Mouse (Mus musculus): Measurements from ENCODE around the gene Cd300ld3.
A peak's percentile ranks its signal among the peaks of the same experiment; 100 is the strongest.

Cd300ld3 gene

DNA sequence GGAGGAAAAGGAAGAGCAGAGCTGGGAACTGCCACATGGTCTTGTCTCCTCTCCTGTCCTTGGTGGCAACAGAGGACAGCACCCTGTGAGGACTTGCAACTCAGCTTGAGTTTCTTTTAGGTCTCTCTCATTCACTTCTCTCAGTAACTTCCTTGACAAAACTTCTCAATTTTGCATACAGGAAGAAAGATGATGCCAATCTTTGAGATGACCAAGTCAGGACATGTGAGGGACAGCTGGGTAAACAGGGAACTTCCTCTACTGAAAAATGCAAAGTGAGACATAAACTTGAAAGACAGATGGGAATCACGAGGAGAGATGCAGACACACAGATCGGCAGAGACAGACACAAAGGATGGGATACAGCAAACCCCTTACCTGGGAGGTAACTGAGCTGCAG is at the start of gene Cd300ld3:
Cd300ld3 (minus strand) TSS at position 151 of the 400 bp plus-strand sequence.
- no peak for DNase-seq (ENCODE audit: low spot score)

DNA sequence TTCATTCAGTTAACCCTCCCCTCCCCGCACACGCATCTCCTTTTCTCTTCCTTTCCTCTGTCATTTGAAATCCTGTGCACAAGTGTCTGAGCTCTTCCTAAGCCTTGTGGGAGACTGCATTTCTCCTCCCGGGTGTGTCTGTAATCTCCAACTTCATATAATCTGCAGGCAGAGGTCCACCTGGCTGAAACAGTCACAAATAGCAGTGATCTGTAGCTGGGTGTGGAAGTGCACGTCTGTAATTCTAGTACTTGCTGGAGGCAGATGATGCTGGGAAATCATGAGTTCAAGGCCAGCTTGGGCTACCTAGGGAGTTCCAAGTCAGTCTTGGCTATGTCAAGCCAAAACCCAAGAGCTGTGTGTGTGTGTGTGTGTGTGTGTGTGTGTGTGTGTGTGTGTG is 43.9 kb upstream of the Cd300ld3 start:
- no peak for DNase-seq (ENCODE audit: low spot score)

DNA sequence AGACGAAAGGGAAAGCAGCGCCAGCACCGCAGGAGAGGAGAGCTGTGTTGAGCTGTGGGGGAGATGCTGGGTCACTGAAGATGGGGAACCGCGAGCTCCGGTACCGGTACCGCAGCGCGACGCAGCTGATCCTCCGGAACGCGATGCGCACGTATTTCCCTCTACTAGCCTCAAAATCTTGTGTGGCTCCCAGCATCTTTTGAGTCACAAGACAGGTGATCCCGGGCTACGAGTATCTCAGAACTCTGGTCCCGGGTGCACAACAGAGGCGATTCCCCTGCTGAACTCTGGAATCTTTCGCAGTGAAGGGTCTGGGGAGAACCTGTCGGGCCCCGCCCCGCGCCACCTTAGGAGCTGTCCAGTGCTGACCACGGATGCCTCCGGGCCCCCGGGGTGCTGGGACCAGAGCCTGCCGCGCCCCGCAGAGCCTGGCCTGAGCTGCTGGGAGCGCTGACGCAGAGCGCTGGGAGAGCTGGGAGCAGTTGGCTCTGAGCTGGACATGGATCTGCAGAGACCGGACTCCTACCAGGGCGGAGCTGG is 43.2 kb upstream of the Cd300ld3 start, which contains the start of gene Rab37:
Rab37 (plus strand) TSS at position 70 of the 540 bp plus-strand sequence.
- peak; percentile 21 for DNase-seq (ENCODE audit: low spot score)

DNA sequence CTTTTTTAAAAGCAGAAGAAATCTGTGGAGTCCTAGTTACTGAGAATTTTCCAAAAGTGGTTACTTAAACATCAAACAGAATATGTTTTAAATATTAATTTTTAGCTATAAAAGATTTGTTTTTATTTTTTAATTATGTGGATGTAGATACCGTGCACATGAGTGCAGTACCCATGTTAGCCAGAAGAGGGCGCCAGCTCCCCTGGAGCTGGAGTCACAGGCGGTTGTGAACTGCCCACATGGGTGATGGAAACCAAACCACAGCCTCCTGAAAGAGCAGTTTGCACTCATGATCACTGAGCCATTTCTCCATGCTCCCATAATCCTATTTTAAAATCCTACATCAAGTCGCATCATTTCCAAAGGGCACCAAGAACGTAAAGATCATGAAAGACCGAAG is 41.6 kb upstream of the Cd300ld3 start:
- peak; percentile 33 for DNase-seq (ENCODE audit: low spot score)

DNA sequence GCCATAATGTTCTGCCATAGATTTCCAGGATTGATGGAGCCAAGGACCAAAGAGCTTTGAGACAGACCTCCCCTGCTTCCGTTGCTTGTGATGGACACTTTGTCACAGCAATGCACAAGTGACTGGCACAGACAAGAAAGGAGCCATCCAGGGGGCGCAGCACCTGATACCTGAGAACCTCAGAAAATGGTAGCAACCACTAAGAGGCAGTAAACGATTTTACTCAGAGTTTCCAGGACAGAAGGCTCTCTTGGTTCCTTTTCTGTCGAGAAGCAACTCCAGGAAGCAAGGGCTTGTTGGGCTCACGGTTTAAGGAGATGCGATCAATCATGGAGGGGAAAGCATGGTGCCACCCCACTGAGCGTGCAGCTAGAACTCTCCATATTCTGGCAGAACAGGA is 38.0 kb upstream of the Cd300ld3 start:
- DNase-seq (ENCODE audit: low spot score) = no peak

DNA sequence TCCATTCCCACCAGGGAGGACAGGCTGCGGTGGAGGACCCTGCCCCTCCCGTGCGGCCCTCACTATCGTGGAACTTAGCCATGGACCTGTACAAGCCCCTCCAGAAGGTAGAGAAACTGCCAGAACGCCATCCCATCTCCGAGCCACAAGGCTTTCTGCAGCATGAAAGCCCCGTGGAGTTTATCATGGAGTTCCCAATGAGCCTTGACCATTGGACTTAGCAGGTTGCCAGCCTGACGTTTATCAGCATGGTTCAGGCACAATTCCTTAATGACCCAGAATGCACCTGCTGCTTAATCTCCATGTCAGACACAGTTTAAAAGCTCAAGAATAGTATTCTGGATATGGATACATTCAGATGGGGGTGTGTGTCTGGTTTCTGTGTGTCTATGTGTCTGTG is 36.9 kb upstream of the Cd300ld3 start:
- DNase-seq (ENCODE audit: low spot score) = no peak

DNA sequence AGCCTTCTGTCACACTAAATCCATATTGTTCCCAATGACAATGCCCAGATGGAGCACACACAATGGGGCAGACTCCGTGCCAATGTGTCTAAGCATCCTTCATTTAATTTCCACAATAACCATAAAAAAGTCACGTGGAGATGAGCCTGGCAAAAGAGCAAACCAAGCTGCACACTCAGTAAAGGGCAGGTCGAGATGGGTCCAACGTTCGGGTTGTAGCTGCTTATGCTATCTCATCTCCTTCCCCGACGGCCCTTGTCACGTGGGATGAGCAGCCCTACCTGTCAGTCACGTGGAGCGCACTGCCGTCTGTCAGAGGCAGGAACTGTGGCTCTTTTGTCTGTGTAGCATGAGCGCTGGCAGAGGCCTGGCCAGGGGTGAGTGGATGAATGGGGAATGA is 36.4 kb upstream of the Cd300ld3 start:
- DNase-seq (ENCODE audit: low spot score) = no peak

DNA sequence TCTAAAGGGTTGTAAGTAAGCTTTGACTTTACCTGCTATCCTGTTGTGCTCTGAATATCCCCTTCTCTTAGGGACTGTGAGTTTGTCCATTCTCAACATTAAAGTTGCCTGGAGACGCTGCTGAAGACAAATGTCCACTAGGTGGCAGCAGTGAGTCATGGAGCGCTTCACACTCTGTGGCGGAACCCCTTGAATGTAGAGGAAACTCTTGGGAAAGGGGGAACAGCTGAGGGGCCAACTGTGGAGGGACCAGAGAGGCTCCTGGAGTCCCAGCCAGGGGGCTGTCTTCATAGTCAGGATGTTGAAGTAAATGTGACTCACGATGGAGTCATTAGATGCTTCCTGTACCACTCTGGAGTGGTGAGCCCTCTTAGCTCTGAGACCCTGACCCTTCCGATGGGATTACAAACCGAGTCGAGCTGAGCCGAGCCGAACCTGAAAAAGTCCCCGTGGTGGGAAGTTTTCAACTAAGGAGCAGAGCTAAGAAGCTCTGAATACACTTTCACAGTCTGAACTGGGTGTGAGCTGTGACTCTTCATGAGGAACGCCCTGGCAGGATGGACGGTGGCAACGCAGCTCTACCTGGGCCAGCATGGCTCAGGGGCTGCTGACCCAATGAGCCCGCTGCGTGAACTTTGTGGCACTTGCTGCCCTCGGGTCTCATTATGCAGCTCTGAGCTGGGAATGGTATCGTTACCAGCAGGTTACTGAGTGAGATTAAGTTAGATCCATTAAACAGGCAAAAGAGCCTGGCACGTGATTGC is 35.3 kb upstream of the Cd300ld3 start:
- DNase-seq (ENCODE audit: low spot score) = peak; percentile 65

DNA sequence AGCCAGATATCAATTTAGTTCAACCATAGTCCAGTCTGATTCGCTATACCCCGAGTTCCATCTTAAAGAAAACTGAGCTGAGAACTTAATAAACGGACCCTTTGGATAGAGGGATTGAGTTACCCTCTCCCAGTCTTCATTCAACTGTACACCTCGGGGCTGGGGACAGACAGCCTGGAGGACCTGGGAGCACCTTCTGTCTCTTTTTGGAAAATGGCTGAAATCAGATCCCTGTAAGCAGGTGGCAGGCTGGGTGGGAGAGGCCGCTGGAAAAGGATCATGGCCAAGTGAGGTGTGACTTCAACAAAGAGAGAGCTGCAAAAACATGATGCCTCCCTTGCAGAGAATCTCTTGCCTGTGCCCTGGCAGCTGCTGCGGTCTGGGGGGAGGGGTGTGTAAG is 34.0 kb upstream of the Cd300ld3 start:
- DNase-seq (ENCODE audit: low spot score) = no peak

DNA sequence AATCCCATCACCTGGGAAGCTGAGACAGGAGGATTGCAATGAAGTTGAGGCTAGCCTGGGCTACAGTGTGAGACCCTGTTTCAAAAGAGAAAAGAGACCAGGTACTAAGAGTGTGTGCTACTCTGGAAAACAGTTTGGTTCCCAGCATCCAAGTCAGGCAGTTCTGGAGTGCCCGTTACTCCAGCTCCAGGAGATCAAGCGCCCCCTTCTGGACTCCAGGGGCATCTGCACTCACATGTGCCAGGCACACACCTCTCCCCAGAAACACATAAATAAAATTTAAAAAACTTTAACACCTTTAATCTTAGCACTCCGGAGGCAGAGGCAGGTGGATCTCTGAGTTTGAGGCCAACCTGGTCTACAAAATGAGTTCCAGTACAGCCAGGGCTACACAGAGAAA is 33.2 kb upstream of the Cd300ld3 start:
- no peak for DNase-seq (ENCODE audit: low spot score)

DNA sequence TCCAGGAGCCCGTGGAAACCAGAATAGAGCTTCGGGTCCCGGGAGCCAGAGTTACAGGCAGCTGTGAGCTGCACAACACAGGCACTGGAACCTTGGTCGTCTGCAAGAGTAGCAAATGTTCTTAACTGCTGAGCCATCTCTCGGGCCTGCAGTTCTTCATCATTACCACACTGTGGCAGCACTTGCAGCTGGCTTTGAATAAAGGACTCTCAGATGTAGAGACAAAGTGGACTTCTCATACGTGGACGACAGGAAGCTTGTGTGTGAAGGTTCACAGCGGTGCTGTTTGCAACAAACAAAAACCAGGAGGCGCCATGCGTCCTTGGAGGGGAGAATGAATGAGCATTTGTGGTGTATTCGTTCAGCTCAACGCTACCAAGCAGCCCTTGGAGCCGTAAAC is 32.7 kb upstream of the Cd300ld3 start:
- DNase-seq (ENCODE audit: low spot score) = peak; percentile 26

DNA sequence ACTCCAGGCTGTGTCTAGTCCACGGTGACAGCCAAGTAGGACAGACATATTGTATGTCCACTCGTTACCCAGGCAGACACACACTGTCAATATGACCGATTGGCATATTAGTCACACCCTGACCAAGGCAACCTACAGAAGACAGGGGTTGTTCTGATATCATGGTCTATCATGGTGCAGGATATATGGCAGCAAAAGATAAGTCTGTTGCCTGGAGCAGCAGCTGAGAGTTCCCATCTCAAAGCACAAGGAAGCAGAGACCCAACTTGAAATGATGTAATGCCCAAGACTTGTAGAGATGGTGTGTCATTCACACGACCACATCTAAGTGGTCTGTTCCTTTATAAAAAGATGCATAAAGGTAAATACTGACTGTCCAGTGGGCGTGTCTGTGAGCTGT is 30.5 kb upstream of the Cd300ld3 start:
- DNase-seq (ENCODE audit: low spot score) = no peak

DNA sequence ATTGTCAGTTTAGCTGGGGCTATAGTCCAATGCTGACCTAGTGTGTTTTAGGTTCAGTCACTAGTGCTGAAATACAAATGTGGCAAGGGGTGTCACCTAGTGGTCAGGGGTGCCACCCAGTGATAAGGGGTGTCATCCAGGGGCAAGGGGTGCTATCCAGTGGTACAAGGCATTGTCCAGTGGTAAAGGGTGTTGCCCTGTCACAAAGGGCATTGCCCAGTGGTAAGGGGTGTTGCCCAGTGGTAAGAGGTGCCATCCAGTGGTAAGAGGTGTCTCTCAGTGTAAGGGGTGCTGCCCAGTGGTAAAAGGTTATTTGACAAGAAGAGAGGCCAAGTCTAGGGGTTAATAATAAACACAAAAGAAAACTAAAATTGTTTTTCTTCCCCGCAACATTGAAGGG is 29.2 kb upstream of the Cd300ld3 start:
- no peak for DNase-seq (ENCODE audit: low spot score)

DNA sequence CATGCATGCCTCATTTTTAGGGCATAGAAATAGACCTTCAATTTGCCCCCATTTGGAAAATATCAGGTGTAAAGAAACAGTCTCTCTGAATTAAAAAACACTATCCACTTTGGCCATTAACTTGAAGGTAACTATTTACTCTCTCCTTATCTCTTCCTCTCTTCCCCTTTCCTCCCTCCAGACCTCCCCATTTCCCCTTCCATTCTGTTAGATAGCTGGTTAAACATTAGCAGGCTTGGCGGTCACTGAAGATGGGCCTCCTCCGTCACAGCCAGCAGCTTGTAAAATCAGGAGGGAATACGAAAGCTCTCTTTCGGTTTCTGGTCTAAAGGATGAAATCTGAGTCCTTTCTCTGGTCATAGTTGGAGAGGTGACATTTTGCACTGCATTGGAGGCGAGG is 27.6 kb upstream of the Cd300ld3 start:
- no peak for DNase-seq (ENCODE audit: low spot score)

DNA sequence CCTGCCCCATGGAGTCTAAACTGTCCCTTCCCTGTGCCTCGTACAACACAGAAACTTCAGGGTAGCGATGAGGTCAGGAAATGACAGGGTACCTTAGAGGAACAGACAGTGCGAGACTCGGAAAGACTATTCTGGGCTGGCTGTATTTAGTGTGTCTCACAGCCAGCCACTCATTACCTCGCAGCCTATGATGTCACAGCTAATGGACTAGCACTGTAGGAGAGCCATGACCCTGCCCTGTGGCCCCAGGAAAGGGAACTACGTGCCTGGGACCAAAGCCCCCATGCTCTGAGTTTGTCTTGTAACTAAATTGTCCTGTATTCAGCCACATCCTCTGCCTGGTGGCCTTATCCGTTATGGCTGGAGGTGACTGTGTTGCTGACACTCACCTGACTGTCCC is 27.2 kb upstream of the Cd300ld3 start:
- DNase-seq (ENCODE audit: low spot score) = no peak

DNA sequence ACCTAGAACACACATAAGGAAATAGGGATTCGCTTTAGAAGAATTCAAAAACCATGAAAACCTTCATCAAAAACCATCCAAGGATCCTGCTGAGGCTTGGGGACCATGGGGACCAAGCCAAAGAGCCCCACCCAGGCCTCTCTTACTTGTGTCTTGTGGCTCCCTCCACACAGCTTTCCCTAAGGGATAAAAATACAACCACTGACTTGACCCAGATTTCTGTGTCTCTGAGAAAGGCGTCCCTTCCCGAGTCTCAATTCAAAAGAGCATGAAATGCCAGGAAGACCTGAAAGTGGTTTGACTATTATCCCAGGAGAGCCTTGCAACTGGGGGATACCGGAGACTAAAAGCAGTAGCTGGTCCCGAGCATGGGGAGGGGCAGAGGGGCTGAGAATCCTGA is 24.8 kb upstream of the Cd300ld3 start:
- DNase-seq (ENCODE audit: low spot score) = no peak

DNA sequence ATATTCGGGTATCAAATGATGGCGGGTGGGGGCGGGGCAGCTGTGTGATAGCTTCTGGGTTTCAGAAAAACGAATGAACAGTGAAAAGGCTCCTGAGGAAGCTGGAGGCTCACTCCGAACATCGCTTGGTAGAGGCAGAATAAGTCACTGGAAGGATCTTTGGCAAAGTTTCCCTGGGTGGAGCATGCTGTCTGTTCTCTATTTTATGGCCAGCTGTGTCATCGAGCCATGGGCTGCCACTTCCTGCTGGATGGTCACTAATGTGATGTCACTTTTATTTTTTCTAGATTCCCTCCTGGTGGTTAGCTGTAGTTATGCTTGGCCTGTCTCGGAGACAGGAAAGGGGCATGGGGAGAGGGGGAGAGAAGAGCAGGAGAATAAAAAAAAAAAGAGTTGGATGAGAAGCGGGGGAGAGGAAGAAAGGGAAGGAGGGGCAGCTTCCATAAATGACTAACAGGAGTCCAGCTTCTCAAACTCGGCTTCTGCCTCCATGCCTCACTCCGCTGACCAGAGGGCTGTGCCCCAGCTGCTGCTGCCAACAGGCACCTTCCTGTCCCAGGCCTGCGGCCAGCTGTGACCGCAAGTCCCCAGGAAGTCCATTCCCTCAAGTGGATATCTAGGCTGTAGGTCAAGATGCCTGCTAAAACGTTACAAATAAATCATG is 23.6 kb upstream of the Cd300ld3 start:
- DNase-seq (ENCODE audit: low spot score) = no peak

DNA sequence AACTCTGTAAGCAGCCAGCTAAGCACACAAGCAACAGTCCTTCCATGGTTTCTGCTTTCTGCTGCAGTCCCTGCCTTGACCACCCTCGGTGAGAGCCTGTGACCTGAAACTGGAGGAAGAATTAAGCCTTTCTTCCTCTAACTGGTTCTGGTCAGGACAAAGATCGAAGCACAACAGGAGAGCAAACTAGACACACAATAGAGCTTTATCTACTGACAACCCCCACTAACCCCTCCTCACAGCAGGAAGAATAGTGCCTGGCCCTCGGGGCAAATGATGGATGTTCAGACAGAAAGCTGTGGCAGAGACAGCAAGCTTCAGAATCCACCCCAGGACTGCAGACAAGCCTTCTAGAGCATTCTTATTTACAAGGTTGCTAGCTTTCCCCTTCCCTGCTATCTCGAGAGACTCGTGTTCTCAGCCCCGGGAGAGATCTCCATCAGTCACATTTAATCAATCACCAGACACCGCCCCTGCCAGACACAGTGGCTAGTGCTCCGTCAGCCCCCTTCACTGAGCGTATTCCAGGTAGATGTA is 22.9 kb upstream of the Cd300ld3 start:
- no peak for DNase-seq (ENCODE audit: low spot score)

DNA sequence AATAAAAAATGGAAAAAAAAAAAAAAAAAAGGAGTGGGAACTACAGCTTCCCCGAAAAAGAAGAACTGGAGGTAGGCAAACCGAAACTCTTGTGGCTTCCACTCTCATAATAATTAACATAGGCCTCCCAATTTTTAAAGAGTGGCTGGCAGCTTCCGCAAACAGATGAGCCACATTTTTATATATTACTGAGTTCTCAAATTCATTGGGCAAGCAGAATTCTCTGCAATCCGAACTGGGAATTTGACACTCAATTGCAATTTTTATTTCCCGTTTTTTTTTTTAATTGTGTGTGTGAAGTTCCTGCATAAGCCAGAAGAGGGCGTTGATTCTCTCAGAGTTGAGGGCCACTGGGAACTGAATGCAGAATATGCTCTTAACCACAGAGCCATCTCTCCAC is 18.6 kb upstream of the Cd300ld3 start:
- DNase-seq (ENCODE audit: low spot score) = no peak

DNA sequence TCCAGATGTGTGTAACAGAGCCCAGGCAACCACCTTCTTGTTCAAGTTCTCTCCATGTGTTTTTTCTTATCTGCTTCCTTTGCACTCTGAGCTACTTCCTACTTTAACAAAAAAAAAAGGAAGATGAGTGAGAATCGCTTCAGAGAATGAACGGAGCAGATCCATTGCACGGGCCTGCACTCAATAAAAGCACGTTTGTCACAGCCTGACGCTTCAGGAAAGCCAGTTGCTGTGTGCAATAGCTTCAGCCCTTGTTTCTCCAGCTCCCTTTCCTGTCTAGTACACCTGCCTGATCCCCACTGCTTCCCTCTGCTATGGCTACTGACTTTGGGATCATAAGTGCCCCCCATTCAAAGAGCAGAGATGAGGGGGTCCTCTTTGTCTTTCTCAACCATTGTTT is 13.9 kb upstream of the Cd300ld3 start, which contains the start of gene Cd300e:
Cd300e (minus strand) TSS at position 101 of the 400 bp plus-strand sequence.
- DNase-seq (ENCODE audit: low spot score) = no peak

DNA sequence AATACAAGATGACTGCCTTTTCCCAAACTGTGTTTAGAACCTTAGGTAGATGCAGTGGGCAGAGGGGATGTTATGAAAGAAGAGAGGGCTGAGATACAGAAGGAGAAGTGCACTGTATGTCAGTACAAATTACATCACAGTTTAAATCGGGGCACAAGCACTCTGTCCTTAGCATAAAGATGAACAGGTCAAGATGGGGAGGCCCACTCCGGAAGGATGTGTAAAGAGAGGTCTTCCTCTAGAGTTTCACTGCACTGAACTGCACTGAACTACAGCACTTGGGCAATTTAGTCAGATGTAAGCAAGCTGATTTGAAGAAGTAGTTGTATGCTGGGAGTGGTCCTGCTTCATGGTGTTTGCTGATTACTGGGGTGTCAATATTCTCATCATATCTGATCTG is 11.6 kb upstream of the Cd300ld3 start:
- DNase-seq (ENCODE audit: low spot score) = no peak

DNA sequence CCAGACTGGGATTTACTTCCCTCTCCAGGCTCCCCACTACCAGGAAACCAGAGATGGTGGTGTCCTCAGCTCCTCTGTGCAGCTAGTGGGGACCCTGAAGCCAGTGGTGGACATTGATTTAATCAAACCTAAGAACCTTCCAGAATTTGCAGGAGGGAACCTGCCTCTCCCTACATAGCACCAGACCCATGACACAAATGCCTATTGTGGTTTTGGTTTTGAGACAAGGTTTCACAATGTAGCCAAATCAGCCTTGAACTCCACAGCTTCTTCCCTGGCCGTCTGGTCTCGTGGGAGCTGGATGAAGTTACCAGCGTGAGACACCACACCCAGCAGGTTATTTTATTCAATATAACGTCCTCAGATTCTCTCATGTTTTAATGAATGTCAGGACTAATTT is 10.5 kb upstream of the Cd300ld3 start:
- peak; percentile 50 for DNase-seq (ENCODE audit: low spot score)

DNA sequence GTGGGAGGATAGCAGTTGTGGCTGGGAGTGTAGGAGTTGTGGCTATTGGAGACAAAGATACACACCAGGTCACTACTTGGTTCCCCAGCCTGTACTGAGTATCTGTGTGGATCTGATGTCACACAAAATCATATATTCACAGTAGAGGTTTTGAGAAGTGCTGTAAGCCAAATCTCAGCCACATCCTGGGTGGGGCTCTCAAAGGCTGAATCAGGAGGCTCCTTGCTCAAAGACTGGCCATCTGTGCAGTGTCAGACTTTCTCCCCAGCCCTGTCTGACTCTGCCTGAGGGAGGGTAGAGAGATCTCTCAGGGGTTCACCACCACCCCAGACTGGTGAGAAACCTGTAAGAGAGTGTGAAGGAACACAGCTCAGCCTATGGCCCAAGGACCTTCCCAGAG is 6.3 kb upstream of the Cd300ld3 start:
- no peak for DNase-seq (ENCODE audit: low spot score)

All from testis, postnatal 14 days (tissue).